Mouse (Mus musculus): ENCODE results near the gene Tbca.

Gene Tbca

GRCm38 (mm10) chr13:94877991-94878745, 89.5 kb downstream of the Tbca start:
- no peak for DNase-seq (ENCODE audit: low spot score in 2 of 2)

DNA sequence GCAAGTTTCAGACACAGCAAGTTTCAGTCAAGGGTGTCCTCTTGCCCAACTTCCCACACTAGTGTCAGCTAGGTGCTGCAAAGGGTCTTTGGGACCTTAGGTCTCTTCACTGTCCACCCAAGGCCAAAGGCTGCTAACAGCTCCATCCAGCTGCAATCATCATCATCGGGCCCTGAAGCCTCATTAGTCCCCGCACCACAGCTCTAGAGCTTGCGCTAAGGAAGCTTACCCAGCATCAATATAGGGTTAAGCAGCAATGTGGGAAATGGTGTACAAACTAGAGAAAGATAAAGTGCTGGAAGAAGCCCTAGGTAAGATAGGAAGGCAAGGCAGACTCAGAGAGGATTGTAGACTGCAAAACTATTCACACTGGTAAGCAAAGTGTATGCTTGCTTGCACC, 92.5 kb downstream of the Tbca start:
- DNase-seq (ENCODE audit: low spot score in 2 of 2) = no peak

DNA sequence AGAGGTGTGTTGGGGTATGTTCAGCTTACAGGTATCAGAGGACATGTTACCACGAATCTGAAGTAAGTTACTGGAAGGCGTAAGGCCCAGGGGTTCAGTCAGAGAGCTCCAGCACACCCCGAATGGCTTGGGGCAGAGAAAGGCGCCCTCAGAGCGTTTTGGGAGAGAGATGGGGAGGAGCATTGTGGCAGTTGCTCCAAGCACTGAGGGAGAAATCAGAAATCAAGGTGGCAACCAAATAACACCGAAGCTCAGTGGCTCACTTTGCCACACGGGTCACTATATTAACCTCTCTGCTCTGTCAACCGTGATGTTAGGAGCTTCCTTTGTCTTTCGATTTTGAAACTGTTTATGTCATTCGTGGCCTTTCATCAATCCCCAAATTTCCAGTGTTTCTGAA, 93.5 kb downstream of the Tbca start:
- no peak for DNase-seq (ENCODE audit: low spot score in 2 of 2)

GRCm38 (mm10) chr13:94882711-94883145, 94.0 kb downstream of the Tbca start:
- no peak for DNase-seq (ENCODE audit: low spot score in 2 of 2)

DNA sequence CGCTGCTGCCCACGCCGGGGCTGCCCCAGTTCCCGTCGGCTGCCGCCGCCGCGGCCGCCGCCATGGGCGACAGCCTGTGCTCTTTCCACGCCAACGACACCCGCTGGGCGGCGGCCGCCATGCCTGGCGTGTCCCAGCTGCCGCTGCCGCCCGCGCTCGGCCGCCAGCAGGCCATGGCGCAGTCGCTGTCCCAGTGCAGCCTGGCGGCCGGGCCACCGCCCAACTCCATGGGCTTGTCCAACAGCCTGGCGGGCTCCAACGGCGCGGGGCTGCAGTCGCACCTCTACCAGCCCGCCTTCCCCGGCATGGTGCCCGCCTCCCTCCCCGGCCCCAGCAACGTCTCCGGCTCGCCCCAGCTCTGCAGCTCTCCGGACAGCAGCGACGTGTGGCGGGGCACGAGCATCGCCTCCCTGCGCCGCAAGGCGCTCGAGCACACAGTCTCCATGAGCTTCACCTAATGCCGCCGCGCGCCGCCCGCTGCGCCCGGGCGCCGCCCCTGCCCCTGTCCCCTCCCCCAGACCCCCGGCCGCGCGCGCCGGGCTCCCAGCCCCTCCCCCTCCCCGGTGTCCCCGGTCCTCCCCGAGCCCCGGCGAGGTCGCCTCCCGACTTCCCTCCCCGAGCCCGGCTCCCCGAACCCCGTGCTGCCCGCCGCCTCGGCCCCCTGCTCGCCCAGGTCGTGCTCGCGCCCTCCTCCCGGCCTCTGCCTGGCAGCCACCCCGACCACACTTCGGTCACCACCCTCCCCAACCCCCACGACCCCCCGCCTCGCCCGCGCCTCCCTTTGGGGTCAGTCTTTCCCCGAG, 94.7 kb downstream of the Tbca start:
- no peak for DNase-seq (ENCODE audit: low spot score in 2 of 2)

DNA sequence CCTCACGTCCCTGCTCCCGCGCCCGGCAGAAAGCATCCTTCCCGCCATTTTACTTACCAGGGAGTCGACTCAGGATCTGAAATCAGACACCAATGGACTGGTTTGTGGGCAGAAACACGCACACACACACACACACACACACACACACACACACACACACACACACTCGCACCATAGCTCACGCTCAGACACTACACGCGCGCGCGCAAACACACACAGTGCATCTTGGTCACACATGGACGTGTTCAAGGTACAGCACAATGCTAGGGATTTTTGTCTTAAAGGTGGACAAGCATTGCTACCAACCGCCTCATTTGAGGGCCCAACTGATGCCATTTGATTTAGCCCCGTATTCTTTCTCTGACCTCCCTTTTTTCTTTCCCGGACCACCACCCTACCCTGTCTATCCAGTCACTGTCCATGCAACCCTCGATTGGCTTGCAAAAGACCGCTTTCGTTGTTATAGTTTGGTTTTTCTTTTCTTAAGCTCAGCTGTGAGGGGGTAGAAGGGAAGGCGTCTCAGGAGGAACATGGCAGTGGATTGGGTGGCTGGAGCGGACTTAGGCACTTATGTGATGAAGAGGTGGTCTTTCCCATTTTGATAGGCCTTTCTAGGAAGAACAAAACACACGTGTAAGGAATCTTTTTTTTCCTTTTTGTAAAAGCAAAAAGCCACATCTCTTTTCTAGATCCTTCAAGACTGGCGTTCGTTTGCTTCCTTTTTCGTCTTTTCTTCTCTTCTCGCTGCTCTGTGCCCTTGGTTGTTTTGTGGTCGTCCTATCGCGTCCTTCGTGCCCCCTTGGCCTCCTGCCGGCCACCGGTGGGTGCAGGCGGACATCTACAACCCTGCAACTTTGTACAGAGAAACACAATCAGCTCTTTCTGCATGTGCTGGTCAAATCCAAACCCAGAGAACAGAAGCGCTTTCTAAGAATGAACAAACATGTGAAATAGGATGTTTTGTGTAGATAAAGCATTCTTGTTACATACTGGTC, 95.6 kb downstream of the Tbca start:
- no peak for DNase-seq (ENCODE audit: low spot score in 2 of 2)

- no peak for DNase-seq (ENCODE audit: low spot score in 2 of 2)
These were observed 96.9 kb downstream of the Tbca start for GRCm38 (mm10) chr13:94885291-94886235.
